Mouse (Mus musculus): ENCODE results near the gene Brd3os.
A peak's percentile ranks its signal among the peaks of the same experiment; 100 is the strongest.

Brd3os gene

GRCm38 (mm10) chr2:27461881-27462660 is 19.9 kb downstream of the Brd3os start:
- no peak for ATAC-seq (ENCODE audit: insufficient number of reproducible peaks, low FRiP score, low TSS enrichment)

GRCm38 (mm10) chr2:27462901-27463300 is 20.8 kb downstream of the Brd3os start:
- ATAC-seq (ENCODE audit: insufficient number of reproducible peaks, low FRiP score, low TSS enrichment), result no peak

DNA sequence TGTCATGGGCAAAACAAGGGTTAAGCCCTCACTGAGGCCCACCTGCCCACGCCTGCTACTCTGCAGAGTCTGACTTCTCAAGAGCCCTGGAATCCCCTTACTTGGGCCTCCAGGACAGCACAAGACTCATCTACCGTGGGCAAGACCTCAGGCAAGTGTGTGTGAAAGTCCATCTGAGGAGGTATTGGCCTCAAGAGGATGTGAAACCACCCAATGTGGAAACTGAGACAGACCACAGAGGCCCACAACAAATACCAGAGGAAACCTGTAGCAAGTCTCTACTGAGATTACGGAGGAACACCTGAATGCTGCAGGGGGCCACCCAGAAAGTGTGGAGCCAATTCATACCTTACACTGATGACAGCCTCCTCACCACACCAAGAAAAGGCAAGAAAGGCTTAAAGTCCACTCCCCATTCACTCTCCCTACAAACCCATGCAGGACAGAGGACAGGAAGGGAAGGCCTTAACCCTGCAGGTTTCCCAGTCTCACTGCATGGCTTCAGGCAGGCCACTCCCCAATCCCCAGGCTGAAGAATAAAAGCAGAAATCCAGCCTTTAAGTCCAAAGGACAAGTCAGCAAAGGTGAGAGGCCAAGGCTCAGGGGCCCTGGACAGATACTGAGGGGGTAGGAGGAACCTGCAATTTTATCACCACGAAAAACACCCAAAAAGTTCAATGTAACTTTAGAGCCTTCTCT is 27.3 kb downstream of the Brd3os start:
- ATAC-seq (ENCODE audit: insufficient number of reproducible peaks, low FRiP score, low TSS enrichment), result no peak

- ATAC-seq (ENCODE audit: insufficient number of reproducible peaks, low FRiP score, low TSS enrichment), result no peak
These were observed 27.8 kb downstream of the Brd3os start for GRCm38 (mm10) chr2:27469991-27470355.

DNA sequence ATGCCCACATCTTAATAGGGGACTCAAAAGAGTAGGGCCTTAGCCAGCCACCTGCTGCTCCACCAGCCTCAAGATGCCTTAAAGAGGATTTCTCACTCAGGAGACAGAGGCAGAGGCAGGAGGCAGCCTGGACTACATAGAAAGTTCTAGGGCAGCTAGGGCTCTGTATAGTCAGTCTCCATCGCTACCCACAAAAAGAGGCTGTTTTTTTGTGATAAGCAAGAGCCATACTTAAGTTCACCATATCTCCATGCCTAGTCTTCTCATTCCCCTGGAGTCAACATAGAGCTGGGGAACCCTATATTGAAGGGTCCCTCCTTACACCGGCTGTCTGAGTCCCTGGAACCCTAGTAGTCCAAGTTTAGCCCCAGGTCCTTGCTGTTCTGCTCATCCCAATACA is 28.4 kb downstream of the Brd3os start:
- ATAC-seq (ENCODE audit: insufficient number of reproducible peaks, low FRiP score, low TSS enrichment), result no peak

GRCm38 (mm10) chr2:27471170-27471584 is 29.1 kb downstream of the Brd3os start:
- ATAC-seq (ENCODE audit: insufficient number of reproducible peaks, low FRiP score, low TSS enrichment), result no peak

GRCm38 (mm10) chr2:27473061-27473765 is 31.1 kb downstream of the Brd3os start:
- no peak for ATAC-seq (ENCODE audit: insufficient number of reproducible peaks, low FRiP score, low TSS enrichment)

- ATAC-seq (ENCODE audit: insufficient number of reproducible peaks, low FRiP score, low TSS enrichment), result no peak
These were observed 31.8 kb downstream of the Brd3os start for GRCm38 (mm10) chr2:27473911-27474310.

GRCm38 (mm10) chr2:27474621-27475484 is 32.7 kb downstream of the Brd3os start:
- ATAC-seq (ENCODE audit: insufficient number of reproducible peaks, low FRiP score, low TSS enrichment), result no peak

GRCm38 (mm10) chr2:27475495-27476302 is 33.6 kb downstream of the Brd3os start:
- peak; percentile 93 for ATAC-seq (ENCODE audit: insufficient number of reproducible peaks, low FRiP score, low TSS enrichment)

DNA sequence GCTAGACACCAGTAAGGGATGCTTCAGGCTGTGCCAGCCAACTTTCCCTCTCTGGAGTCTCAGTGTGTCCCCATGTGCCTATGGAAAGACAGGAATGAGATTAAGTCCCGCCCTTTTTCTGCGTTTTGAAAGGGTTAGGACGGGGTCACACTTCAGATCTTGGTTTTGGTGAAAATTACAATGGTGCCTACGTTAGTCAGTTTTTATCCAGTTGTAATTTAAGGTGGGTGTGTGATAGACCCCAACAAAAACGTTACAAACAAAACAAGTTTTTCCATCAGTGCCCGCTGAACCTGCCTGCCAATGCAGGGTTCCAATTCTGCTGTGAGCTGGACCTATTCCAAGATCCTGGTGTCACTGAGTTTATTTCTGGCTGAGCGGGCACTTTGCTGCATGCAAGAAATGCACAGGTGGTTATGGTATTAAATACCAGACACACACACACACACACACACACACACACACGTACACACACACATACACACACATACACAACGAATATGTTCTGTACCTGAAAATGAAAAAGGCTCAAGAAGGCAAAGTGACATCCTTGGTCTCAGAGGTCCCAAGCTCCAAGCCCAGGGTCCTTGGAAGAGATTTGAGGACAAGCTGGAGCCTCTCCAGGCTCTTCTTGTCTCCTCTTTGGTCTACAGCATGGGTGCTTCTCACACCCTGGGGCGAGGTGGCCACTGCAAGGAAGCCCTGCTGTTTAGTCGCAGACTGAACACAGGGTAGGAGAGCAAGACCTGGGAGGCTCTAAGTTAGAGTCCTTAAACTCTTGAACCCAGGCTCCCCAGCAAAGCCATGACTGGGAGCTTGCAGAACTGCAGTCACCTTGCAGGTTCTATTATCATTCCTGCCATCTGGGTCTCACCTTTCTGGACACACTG is 34.4 kb downstream of the Brd3os start:
- no peak for ATAC-seq (ENCODE audit: insufficient number of reproducible peaks, low FRiP score, low TSS enrichment)

- no peak for ATAC-seq (ENCODE audit: insufficient number of reproducible peaks, low FRiP score, low TSS enrichment)
These were observed 37.7 kb downstream of the Brd3os start for GRCm38 (mm10) chr2:27479821-27480220.

DNA sequence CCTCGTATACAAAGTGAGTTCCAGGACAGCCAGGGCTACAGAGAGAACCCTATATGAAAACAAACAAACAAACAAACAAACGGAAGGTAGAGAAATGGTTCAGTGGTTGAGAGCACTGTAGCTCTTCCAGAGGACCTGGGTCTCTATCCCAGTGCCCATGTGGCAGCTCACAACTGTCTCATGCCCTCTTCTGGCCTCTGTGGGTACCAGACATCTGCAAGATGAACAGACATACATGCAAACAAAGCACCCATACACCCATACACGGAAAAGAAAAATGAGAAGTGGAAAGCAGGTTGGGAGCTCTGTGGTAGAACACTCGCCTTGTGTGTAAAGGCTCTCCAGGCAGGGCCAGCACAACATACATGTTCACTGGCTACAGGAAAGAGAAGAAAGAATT is 38.2 kb downstream of the Brd3os start:
- ATAC-seq (ENCODE audit: insufficient number of reproducible peaks, low FRiP score, low TSS enrichment), result no peak

DNA sequence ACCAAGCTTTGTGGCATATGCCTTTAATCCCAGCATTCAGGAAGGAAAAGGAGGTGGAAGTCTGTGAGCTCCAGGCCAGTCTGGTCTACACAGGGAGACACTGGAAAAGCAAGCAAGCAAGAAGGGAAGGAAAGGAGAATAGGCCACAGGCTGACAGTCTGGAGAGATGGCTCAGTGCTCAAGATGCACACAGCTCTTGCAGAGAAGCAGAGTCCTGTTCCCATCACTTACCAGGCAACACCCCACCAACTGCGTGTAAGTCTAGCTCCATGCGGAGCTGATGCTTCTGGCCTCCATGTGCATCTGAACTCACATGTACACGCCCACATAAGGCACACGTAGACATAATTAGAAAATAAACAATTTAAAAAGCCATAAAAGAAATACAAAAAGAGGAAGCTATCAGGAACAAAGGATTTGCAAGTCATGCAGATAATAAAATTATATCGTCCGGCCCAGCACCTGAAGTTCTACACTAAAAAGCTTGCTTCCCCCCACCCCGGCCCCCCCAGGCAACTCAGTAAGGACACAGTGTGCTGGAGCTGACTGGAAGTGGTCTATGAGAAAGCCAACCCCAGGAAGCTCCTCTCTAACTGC is 40.2 kb downstream of the Brd3os start:
- ATAC-seq (ENCODE audit: insufficient number of reproducible peaks, low FRiP score, low TSS enrichment), result no peak

DNA sequence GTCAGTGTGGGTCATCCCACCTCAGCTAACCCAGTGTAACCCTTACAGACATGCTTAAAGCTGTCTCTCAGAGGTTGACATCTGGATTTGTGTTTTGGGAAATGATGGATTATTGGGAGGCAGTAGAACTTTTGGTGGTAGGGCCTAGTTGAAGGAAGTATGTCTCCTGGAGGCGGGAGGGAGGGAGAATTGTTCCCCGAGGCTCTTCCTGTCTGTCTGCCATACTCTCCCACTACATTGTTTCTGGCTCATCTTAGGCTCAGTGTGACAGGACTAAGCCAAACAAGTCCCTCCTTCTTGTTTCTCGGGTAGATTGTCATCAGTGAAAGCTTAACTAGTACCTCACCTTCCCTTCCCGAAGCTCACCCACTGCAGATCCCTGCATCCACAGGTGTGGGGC is 44.6 kb downstream of the Brd3os start:
- ATAC-seq (ENCODE audit: insufficient number of reproducible peaks, low FRiP score, low TSS enrichment), result no peak

GRCm38 (mm10) chr2:27487336-27488049 is 45.4 kb downstream of the Brd3os start:
- no peak for ATAC-seq (ENCODE audit: insufficient number of reproducible peaks, low FRiP score, low TSS enrichment)

GRCm38 (mm10) chr2:27488362-27488761 is 46.2 kb downstream of the Brd3os start:
- ATAC-seq (ENCODE audit: insufficient number of reproducible peaks, low FRiP score, low TSS enrichment), result no peak

- ATAC-seq (ENCODE audit: insufficient number of reproducible peaks, low FRiP score, low TSS enrichment), result no peak
These were observed 48.8 kb downstream of the Brd3os start for GRCm38 (mm10) chr2:27490939-27491338.
